Mouse (Mus musculus) heart, adult 8-10 months (tissue): ENCODE measurements around the gene Acbd3. TPM values are rescaled to one million over a fixed set of nuclear protein-coding genes. Genes with fewer than 3 reads are reported as not detected.

ENCODE experiments used
- DNase-seq: peaks from one replicate; pipeline ENCODE4 v3.0.0; 2022; ENCODE audit warnings: low spot score
- total RNA-seq, 4 experiments: library from RNA; stranded (reverse); gene quantifications; 2 replicates each; pipeline ENCODE4 v1.2.4; 2022

Gene Acbd3
- total RNA-seq, 4 experiments from 2014 or later: 19.4 to 24.6 (median 22.0) TPM

GRCm38 (mm10) chr1:180782906-180783579 lies 57.2 kb downstream of the Acbd3 start:
- DNase-seq: no peak

GRCm38 (mm10) chr1:180783580-180783928 lies 57.7 kb downstream of the Acbd3 start:
- DNase-seq: no peak

DNA sequence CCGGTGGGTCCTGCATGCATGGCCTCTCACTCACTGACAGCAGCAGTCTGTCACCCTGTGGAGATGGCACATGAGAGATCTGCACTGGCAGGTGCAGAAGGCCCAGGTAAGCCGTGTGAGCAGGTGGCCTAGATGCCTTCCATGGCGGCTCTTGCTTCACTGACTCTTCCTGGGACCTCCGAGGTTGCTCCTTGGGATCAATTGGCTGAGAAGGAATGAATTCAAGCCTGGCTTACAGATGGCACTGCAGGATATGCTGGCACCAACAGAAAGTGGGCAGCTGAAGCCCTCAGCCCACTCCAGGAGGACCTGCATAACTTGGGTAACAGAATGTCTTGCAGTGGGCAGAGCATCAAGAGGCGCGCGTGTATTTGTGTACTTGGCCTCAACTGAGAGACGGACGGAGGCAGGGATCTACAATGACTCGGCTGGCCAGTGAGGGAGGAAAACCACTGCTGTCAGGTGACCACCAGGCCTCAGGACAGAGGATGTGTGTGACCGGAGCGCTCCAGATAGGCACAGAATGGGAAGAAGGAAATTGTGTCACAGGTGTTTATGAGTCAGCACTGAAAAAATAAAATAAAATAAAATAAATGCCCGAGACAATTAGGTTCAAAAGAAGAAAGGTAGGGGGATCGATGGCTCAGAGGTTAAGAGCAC lies 66.1 kb downstream of the Acbd3 start:
- no peak for DNase-seq

DNA sequence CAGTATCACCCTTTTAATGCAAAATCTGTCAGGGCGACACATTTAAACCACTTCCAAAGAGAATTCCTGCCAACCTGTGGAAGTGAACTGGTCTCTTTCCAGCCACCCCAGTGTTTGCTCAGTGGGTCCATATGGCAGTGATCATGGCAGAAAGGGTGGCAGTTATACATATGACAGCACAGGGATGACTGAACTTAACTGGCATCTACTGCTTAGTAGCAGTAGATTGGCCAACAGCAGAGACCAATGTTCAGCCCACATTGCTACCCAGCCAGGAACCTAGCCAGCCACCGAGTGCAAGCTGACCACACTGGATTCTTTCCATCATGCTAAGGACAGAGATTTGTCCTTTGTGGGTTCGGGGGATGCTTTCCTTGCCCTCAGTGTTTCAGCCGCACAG lies 67.0 kb downstream of the Acbd3 start:
- DNase-seq: no peak

DNA sequence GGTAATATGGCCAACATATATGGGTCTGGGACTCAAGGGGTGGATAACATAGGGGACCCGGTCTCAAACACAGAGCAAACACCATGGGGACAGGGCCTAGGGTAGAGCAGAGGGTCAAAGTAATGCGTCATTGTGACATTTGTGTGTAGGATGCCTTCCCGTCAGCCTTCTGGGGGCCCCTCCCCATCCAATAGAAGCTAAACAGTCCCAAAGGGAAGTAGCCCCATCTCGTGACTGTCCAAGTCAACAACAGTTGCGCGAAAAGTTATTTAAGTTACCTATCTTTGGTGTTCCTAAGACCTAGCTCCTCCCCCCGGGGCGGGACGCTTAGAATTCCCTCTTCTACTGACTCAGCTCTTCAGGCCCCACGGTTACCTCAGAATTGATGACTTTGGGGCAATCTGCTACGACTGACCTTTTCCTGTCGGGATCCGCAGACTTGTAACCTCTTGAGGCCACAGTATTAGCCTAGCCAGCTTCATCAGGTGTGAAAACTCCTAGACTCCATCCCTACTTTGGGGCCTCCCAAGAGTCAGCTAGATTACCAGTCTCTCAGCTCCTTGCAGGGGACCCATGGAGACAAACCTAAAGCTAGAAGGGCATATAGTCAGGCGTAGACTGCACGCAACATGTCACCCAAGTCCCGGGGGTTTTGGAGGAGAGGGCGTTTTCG lies 67.7 kb downstream of the Acbd3 start:
- no peak for DNase-seq

DNA sequence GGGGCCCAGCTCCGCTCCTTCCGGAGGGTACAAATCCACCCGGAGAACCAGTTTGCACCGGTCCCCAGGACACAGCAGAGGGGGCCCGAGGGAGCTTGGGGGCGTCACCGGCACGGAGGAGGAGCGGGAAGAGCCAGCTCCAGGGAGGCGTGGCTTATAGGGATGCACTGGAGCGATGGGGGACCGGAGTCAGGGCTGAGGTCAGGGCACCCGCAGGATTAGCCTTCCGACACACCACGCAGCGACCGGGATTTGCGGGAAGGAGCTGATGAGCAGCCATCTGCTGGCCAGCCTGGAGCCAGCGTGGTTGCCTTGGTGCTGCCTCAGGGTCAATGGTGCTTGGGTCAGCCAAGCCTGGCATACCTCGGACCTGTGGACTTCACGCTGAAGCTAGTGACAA lies 68.3 kb downstream of the Acbd3 start:
- DNase-seq: no peak

GRCm38 (mm10) chr1:180798660-180799059 lies 72.8 kb downstream of the Acbd3 start:
- no peak for DNase-seq

DNA sequence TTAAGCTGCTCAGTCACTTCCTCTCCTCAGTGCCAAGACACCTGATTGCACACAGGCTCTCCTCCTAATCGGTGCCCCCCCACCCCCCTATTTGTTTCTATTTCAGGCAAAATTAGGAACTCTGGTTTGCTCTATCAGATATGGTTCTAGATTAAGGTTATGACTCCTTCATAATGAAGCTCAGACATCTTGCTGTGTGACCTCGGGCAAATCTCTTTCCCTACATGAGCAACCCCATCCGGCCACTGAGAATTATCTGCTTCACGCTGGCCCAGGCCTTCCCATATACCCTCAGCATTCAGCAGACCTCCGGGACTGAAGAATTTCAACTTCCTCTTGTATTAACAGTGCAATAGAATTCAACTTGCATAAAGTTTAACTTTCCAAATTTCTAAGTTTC lies 73.4 kb downstream of the Acbd3 start:
- DNase-seq: no peak

- no peak for DNase-seq
Observed at GRCm38 (mm10) chr1:180800022-180800421, 74.2 kb downstream of the Acbd3 start.

DNA sequence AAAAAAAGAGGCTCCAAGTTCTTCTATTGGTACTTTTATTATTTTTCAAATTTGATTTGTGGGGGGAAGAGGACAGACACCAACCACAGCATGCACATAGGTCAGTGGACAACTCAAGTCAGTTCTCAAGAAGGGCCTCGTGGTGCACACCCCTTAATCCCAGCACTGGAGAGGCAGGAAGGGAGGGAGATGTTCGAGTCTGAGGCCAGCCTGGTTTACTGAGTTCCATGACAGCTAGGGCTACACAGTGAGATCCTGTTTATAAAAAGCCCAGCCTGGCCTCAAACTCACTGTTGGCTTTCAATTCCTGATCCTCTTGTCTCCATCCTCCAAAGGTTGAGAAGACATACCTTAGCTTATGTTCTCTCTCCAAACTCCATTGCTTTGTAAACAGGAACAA lies 75.0 kb downstream of the Acbd3 start:
- DNase-seq: no peak

DNA sequence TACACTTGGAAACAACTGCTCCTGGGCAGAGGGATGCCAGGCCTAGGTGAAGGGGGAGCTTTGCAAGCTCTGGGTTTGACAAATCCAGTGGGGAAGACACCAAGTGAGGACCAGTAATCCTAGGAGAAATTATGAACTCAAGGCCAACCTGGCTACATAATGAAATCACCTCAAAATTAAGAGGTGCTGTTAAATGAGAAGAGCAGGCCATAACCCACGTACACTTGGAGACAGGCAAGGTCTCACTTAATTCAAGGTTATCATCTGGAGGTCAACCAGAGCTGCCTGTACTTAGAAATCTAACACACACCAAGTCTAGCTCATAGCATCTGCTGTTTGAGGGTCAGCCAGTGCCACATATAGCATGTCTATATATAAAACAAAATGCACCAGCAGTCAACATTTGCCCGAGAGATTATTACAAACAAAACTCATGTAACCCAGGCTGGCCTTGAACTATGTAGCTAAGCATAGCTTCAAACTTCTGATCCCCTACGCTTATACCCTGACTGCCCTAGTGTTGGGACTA lies 75.7 kb downstream of the Acbd3 start:
- DNase-seq: no peak

Other genes with a start within 250 kb of the Acbd3 start
- 1 to 10 TPM; 2.4 to 3.2 (median 2.7) TPM for gene Stum, start 242.5 kb upstream of the Acbd3 start, total RNA-seq
- 10 to 100 TPM; 53.7 to 65.2 (median 57.6) TPM for gene Parp1, start 157.1 kb upstream of the Acbd3 start, total RNA-seq
- gene Lin9, start 84.9 kb upstream of the Acbd3 start, total RNA-seq: 1 to 10 TPM; 2.1 to 3.5 (median 2.4) TPM
- not detected for gene Mixl1, start 29.0 kb upstream of the Acbd3 start, total RNA-seq
- gene H3f3a, start 87.9 kb downstream of the Acbd3 start, total RNA-seq: 100 to 1,000 TPM; 363 to 431 (median 376) TPM
- gene Sde2, start 125.1 kb downstream of the Acbd3 start, total RNA-seq: 10 to 100 TPM; 10.1 to 12.9 (median 11.0) TPM
- gene Lefty2, start 167.1 kb downstream of the Acbd3 start, total RNA-seq: not detected
- gene Pycr2, start 178.2 kb downstream of the Acbd3 start, total RNA-seq: 10 to 100 TPM; 11.6 to 13.5 (median 13.3) TPM
- 1 to 10 TPM in 1 of 4 experiments, under 1 TPM in 3; 0.43 to 1.2 (median 0.65) TPM for gene Lefty1, start 209.0 kb downstream of the Acbd3 start, total RNA-seq
- 10 to 100 TPM; 12.3 to 15.1 (median 13.9) TPM for gene Tmem63a, start 216.3 kb downstream of the Acbd3 start, total RNA-seq